Mouse (Mus musculus) kidney, adult 8-10 months (tissue): ENCODE data around the gene Micu1.

Experiments
- DNase-seq, 2 experiments: peaks; one replicate each; pipeline ENCODE4 v3.0.0; 2022

The Micu1 gene

DNA sequence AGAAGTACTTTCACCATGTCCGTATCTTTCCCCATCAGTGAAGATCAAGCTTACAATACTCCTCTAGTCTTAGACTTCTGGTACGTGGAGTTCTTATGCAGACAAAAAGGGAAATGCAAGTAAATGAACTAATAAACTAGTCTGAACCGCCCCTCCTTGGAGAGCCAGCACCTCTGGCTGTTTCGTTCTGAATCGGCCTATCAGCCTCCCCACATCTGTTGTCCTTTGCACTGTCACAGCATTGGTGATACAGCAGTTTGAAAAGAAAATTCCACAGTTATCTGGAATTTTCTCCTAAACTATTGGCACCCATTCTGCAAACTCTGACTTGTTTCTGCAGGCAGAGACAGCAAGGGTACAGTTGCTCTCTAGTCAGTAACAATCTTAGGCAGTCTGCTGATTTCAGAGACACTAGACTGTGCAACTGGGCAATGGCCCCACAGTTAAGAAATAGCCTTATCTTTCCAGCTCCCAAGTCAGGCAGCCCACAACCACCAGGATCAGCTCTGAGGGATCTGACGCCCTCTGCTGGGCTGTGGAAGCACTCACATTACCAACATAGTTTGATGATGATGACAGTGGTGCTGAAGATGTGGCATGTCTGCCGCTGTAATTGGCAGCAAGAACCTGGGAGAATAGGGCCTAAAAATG lies 112.4 kb downstream of the Micu1 start:
- DNase-seq = peak; percentile 15 to 35

DNA sequence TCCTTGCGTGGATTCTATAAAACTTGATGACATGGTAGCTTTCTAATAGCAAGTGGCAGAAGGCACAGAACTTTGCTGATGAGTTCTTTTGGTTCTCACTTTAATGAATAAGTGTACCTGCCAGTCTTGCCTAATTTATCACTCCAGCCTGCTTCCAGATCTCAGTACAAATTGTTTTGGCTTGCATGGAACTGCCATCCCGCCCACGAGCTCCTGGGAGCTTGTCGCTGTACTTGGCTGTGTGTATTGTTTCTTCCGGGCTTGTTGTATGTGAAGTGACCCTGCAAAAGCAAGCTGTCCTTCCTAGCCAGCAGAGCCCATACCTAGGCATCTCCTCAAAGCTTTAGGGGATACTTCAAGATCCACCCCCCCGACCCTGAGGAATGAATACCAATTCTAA lies 114.3 kb downstream of the Micu1 start:
- DNase-seq = no peak

DNA sequence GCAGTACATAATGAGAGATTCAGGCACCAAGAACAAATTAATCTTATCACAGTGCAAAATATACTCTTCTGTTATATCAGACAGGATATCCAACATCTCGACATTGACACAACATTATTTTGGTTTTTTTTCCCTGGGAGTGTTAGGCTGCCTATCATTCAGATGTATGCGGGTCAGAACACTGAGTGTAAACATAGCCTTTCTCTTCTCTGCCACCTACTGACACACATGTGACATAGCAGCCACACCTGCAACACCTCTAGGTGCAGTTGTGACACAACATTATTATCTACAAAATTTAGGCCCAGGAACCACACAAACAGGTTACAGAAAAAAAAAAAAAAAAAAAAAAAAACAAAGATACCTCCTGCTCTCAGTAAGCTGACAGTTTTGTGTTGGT lies 115.3 kb downstream of the Micu1 start:
- no peak for DNase-seq

DNA sequence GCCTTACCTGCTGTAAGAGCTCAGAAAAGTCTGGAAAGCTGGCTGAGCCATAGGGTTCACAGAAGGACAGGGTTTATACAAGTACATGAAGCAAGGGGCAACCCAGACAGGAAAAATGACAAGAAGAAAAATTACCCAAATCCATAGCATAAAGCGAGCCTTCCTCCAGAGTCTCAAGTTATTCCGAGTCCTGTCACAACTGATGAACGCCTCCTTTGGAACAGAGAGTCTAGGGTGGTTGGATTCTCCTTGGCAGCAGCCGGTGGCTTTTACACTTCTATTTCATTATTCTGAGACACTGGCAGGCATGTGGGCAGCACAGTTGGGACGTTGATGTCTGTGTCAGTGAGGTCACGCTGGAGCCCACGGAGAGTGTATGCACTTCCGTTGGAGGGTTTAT lies 115.7 kb downstream of the Micu1 start:
- DNase-seq = no peak

DNA sequence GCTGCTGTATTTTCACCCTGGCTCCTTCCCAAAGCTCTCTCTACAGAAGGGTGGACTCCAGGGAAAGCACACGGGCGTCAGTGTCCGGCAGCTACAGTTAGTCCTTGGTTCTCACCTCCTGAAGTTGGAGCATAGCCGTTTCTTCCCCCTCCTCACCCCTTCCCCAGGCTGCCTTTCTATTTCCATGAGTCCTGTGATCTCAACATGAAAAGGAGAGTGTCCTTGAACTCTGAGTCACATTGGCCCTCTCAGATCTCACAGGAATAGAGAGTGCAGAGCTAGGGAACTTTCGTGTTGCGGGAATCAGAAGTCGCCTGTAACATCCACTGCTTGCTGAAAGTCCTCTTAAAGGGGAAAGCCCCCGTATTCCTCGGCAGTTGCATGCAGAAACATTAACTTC lies 116.9 kb downstream of the Micu1 start:
- no peak for DNase-seq

DNA sequence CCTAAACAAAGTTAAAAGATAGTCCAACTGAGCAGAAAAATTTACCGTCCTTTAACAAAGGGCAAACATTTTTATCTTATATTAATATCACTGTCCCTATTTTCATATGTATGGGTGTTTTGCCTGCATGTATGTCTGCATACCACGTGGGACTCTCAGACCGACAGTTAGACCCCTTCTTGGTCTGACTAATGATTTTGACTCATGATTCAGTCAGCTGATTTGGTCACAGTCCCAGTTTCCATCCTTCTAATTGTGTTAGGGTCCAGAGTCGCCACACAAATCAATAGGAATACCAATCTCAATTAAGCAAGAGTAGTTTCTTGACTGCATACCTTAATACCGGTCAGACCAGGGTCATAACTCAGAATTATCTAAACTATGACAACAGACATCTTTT lies 118.6 kb downstream of the Micu1 start:
- DNase-seq = no peak

DNA sequence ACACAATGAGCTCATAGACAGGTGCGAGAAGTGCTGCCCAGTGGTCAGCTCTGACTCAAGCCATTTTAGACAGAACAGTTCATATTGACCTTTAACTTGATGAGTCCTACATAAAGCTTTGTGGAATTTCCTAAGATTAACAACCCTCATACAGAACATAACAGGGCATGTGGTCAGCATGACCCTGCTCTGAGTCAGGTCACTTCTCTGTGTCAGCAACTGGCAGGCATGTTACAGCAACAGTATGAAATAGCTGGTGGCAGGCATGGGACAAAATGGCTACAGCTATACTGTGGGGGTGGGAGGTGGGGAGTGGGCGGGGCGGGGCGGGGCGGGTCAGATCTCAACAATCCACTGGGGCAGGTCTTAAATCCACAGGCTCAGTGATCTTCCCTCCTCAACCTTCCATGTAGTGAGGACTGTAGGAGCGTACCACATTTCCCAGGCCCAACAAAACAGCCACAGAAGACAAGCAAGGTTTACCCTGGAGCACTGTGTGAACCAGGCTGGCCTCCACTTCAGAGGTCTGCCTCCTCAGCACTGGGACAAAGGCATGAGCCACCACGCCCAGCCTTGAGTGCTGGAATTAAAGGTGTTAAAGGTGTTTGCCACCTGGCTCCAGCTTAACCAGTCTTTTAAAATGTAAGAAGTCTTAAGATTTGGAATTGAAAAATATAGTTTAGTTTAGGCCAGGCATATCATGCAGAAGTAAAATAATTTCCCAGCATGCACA lies 119.2 kb downstream of the Micu1 start:
- DNase-seq = no peak

DNA sequence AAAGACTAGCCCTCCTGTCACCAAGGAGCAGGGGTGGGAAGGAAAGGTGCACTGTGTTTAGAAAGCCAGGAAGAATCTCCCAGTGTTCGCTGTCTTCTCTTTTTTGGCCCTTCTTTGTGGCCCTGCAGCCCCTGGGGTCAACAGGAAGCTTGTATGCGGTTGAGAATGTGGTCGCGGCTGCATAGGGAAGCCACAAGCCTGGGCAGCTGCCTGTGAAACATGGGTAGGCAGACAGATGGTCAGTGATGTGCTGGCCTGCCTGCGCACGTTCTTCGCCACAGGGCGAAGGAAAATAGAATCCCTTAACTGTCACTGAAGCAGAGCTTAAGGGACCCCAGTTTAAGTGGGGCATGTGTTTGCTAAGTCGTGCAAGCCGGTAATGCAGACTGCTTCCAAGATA lies 120.6 kb downstream of the Micu1 start:
- DNase-seq = no peak

DNA sequence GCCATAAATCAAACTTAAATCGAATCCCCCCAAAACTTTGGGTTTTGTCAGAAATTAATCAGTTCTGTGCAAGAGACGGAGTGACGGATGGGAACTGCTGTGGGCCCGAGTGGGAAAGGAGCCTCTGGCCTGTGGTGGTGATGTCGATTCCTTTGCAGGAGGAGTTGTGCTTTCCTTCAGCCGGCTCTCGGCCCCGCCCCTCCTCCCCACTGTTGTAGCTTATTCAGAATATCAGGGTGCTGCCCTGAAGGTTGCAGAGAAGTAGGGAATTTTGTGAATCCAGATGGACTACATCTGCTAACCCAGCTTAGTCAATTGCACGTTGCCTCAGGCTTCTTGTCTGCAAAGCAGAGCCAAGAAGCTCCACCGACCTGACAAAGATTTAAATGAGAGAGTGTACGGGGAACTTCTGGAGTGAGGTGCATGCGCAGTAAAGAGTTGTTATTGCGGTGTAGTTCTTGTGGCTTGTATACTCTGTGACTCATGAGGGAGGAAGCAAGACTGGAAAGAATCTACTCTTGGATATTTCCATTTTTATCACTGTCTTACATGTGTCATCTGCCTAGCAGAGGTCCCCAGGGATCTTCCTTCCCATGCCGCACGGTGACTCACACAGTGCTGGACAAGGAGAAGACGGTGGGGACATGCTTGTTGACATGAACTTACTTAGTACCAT lies 123.0 kb downstream of the Micu1 start:
- no peak for DNase-seq

DNA sequence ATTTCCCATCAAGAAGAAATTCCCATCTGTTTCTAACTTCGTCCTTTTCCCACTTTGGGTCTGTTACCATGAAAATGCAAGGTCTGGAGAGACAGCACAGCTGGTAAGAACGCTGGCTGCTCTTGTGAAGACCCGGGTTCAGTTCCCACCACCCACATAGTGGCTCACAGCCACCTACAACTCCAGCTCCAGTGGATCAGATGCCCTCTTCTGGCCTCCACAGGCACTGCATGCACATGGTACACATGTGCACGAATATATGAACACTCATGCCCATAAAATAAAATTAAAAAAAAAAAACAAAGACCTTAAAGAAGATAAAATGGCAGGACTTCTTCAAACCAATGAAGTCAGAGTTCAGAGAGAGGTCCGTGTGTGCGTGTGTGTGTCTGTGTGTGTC lies 127.6 kb downstream of the Micu1 start:
- no peak for DNase-seq

DNA sequence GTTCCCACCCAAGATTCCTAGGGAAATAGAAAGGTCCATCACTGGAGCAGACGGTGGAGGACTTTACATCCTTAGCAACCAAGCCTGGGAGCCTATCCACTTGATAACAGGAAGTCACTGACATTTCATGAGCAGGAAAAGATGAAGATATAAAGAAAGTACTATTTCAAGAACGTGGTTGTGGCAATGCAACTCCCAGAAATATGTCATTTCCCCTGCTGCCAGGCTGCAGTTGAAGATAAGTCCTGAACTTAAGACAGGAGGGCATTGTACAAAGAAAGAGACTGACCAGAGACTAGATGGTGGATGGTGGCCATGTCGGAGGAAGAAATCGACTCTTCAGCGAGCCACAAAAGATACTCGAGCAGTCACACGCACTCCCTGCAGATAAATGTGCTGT lies 129.7 kb downstream of the Micu1 start:
- no peak for DNase-seq

DNA sequence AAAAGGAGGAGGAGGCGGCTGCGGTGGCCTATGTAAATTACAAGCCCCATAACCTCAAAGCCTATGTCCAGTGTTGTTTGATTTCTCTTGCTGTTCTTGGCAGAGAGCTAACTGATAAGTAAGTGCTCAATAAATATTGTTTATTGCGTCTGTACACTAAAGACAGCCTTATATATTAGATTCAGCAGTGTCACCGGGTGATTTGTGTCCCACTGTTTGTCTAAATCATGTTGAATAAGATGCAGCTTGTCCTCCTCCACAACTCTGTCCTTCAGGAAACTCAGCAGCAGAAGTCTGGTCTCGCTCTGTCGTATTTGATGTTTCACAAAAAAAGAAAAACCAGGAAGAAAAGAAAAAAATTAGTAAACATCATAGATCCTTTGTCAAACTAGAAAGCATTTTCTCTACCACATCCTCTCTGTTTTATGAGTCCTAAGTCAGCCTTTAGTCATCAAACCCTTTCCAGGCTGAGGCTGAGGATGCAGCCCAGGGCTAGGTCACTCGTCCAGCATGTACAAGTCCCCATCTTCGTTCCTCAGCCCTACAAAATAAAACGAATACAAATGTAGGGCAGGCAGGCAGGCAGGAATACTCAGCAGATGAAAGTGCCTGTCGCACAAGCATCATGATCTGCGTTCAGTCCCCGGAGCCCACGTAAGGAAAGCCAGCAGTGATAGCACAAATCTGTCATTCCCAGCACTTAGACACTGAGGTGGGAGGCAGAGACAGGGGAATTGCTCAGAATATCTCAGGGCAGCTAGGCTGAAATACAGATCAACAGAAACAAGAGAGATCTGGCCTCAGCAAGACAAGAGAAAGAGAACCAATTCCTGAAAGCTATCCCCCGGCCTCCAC lies 133.3 kb downstream of the Micu1 start:
- no peak for DNase-seq

DNA sequence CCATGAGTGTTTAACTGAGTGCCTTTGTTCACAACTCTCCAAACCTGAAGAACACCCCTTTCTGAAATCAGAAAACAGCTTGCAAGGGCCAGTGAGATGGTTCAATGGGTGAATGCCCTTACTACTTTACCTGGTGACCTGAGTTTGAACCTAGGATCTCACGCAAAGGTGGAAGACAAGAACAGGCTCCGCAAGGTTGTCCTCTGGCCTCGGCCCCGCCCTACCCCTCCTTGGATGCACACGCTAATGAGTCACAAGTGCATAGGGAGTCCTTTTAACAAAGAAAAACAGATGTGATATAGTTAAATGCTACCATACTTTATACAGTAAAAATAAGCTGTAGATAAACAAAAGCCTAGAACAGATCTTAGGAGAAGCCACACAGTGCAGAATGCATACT lies 135.2 kb downstream of the Micu1 start:
- DNase-seq = no peak

DNA sequence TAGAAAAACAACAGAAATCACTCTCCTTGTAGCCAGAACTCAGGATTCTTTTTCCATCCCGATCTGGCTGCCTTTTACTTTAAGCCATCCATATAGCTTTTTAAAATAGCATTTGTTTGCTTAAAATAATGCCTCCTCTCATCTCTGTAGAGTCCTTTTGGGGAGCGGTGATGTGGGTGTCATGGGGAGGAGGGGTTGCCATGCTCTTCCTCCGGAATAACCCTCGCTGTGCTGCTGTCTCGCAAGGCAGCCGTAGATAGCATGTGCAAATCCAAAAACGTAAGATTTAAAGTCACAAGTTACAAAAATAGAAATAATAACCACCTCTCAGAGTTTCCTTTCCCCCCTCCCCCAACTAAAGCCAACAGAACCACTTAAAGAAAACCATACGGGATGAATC lies 139.2 kb downstream of the Micu1 start:
- no peak for DNase-seq

DNA sequence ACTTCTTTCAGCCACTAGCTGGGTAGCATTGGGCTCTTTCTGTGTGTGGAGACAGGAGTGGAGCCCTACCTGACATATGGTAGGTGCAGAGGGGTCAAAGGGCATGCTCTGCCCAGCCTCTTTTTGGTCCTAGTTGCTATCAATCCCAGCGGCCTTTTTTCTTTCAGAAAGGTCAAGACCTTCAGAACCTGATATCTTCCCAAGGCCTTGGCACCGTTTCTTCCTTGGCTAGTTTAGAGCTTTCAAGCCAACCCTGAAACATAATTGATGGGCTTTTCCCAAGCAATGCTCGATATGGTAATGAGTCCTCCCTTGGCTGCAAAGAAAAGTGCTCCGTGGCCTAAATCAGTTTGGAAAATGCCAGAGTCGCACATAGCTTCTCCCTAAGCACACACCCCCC lies 140.8 kb downstream of the Micu1 start:
- DNase-seq = no peak

DNA sequence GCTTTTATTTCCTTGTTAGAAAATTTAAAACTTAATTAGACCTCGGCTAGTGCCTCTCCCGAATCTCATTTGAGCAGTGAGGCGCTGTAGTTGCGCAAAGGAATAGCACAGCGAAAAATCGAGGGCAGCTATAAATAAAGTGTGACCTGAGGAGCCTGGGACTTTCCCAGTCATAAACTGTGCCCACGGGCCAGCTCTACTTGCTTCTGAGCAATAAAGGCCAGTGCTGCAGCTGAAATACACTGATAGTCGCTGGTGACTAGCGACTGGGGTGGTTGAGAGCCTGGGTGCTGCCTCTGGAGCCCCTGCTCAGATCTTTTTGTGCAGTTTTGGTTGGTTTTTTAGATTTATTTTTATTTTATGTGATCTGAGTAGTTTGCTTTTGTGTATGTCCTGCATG lies 142.4 kb downstream of the Micu1 start:
- DNase-seq = no peak

DNA sequence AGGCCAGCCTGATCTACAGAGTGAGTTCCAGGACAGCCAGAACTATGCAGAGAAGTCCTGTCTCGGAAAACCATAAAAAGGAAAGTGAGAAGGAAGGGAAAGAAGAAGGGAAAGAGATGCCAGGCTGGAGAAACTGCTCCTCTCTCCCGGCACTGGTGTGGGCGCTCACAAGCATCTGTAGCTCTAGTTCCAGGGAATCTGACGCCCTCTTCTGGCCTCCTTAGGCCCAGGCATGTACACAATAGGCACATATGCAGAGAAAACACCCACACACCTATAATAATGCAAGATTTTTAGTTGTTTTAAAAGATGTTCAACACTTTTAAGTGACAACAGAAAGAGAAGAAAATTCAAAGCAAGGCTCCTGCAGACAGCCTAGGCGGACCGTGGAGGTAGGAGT lies 144.1 kb downstream of the Micu1 start:
- DNase-seq = no peak

DNA sequence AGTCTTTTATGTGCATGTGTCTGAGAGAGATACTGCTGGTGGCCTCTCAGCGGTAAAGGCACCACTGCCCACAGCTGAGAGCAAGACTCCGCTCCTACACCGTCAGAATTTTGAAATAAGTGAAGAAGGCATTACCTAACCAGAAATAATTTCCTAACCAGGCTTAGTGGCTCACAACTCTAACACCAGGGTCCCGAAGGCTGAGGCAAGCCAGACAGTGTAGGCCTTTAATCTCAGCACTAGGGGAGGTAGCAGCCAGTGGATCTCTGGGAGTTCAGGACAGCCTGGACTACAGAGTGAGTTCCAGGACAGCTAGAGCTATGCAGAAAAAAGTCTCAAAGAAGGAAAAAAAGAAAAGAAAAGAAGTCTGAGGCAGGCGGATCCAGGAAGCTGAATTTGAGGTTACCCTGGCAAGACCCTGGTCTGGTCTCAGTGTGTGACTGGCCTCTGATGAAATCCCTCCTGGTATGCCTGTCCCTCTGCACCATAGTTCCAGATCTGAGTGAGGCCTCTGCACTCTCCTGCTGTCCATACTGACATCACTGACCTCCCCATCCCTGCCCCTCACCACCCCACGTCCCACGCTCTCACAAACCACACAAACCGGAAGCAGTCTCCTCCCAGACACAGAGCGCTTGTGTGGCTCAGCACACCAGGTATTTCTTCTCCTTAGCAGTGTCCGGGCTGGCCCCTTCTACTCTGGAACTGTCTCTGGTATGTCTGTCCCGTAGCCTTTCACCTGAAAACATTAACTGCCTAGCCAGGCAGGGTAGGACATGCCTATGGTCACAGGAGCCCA lies 146.0 kb downstream of the Micu1 start:
- no peak for DNase-seq

DNA sequence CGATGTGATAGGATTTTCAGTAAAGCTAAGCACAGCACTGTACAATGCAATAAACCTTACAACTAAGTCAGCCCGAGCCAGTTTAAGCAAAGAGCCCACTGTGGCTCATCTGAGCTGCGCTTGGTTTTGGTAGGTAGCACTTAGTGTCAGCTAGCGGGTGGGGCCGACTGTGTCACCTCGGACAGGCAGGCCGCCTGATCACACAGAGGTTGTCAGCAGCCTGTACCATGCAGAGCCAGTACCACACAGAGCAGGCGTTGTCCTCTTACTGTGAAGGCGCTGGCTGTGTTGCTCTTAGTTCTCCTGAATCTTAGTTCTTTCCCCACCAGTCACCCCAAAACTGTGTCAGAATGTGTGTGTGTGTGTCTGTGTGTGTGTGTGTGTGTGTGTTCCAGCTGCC lies 146.7 kb downstream of the Micu1 start:
- DNase-seq = peak; percentile 15 to 19

DNA sequence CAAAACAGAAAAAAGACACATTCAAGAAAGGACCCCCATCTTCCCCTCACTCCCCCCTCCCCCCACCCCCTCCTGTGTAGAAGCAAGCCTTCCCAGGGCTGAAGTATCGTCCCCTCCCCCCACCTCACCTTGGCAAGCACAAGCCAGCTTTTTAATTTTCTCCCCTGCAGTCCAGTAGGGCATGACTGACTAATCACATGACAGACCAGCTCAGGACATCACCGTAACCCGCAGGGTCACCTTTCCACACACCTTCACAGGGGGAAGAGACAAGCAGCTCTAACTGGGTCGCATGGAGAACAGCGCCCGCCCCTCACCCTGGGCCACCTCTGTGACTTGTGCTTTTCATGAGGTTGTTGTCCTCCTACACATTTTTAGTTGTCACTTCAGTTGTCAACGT lies 147.1 kb downstream of the Micu1 start:
- DNase-seq = peak; percentile 64 to 79

DNA sequence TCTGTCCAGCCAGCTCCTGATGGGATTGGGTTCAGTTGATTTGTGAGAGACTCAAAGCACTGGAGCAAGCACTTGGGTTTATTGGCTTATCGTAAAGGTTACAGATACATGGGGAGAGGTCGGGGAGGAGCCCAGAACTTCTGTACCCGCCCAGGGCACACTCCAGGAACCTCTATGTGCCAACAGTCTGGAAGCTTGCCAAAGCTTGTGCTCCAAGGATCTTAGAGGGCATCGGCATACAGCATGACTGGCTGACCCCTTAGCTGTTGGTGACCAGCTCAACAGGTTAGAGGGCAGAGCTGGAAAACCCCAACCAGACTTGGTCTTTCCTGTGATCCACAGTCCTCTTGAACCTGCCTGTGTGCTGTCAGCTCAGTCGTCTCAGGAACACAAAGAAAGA lies 154.9 kb downstream of the Micu1 start:
- peak; percentile 33 to 56 for DNase-seq

DNA sequence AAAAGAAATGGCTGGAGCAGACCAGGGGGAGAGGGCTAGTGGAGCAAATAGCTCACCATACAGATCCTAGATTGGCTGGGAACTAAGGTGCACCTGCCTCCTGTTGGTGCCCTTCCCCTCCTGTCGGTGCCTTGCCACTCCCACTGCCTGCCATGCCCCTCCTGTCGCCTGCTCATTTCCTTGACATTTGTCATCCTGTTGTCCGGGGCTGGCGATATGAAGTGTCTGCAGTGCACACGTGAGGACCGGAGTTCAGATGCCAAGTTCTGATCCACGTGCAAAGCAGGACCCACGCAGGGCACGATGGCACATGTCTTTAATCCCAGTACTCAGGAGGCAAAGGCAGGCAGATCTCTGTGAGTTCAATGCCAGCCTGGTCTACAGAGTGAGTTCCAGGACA lies 158.4 kb downstream of the Micu1 start:
- DNase-seq = no peak

DNA sequence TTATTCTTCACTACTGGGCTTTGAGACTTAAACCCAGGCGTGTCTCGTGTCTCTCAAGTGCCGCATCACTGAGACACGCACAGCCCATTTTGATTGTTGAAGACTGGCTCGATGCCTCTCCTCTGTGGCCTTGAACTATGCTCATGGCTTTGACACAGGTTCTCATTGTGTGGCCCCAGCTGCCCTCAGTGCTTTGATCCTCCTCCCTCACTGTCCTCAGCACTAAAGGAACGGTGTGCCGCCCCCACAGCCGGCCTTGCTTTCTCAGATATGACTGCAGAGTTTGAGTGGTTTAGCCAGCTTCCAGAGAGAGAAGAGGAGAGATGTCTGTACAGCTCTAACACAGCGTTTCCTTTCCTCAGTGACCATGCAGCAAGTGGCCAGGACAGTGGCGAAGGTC lies 158.9 kb downstream of the Micu1 start:
- no peak for DNase-seq
